Mouse (Mus musculus): Measurements from ENCODE around the gene Sbk2. TPM values are rescaled to one million over a fixed set of nuclear protein-coding genes. Genes with fewer than 3 reads are reported as not detected.

Gene Sbk2
- polyA plus RNA-seq, 1 experiment from 2014 or later, result not detected

DNA sequence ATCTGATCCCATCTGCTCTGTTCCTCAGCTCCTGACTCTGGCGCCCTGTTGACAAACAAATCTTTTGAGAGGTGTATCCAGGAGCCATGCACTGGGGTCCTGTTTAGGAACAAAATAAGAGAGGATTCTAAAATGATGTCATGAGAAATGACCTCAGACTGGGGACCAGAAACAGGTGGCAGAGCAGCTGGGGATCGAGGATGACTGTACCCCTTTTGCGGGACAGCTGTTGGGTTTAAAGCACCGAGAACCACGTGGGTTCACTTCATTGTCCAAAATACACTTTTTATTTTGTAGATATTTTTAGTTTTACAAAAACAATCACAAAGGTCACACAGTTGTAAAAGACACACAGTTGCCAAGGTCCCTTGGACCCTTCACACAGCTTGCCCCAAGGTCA lies 782 bp upstream of the Sbk2 start:
- no peak overlapping the region for H3K4me3 ChIP-seq (ENCODE audit: low read depth, low read length)
- 85% methylated on average over 5 of the region's 5 CpGs for WGBS
- no peak for ATAC-seq (ENCODE audit: insufficient read depth, low FRiP score, low TSS enrichment)
- H3K4me1 ChIP-seq (ENCODE audit: control insufficient read depth, insufficient read depth, low read length), result no peaks in the 10 kb centered on the region
- no peaks in the 10 kb centered on the region for H3K36me3 ChIP-seq (ENCODE audit: control insufficient read depth, insufficient read depth, low read length)
- H3K27me3 ChIP-seq (ENCODE audit: control insufficient read depth, insufficient read depth, low read length), result no peaks in the 10 kb centered on the region
- no peak for DNase-seq (ENCODE audit: low spot score)
- no peak overlapping the region for H3K9ac ChIP-seq (ENCODE audit: low read length)
- no peak overlapping the region for H3K27ac ChIP-seq (ENCODE audit: low read depth, low read length)
- no peaks in the 10 kb centered on the region for H3K9me3 ChIP-seq (ENCODE audit: control insufficient read depth, low read length)
- no peak overlapping the region for H3K4me2 ChIP-seq (ENCODE audit: low read depth)

DNA sequence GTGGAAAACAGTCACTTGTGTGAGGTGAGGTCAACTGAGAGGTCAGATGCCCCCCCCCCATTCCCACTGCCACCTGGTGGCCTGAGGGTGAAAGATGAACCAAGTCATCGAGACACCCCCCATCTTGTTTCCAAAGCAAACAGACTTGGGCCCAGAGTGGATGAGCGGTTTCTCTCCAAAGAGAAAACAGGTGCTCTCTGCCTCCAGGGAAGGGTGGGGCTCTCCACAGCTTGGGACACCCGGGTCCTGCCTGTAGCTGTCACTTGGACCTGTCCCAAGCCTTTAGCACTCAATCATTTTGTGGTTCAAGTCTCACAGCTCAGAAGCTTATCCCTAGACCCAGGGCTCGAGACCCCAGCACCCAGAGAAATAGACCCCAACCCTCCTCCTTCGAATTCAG lies 679 bp downstream of the Sbk2 start:
- no peak overlapping the region for H3K4me2 ChIP-seq (ENCODE audit: low read depth)
- no peaks in the 10 kb centered on the region for H3K27me3 ChIP-seq (ENCODE audit: control insufficient read depth, insufficient read depth, low read length)
- no peak for DNase-seq (ENCODE audit: low spot score)
- no peak overlapping the region for H3K27ac ChIP-seq (ENCODE audit: low read depth, low read length)
- H3K36me3 ChIP-seq (ENCODE audit: control insufficient read depth, insufficient read depth, low read length), result no peaks in the 10 kb centered on the region
- H3K9me3 ChIP-seq (ENCODE audit: control insufficient read depth, low read length), result no peaks in the 10 kb centered on the region
- H3K4me3 ChIP-seq (ENCODE audit: low read depth, low read length), result no peak overlapping the region
- H3K4me1 ChIP-seq (ENCODE audit: control insufficient read depth, insufficient read depth, low read length), result no peaks in the 10 kb centered on the region
- 77% methylated on average over 5 of the region's 5 CpGs for WGBS
- no peak for ATAC-seq (ENCODE audit: insufficient read depth, low FRiP score, low TSS enrichment)
- H3K9ac ChIP-seq (ENCODE audit: low read length), result no peak overlapping the region

DNA sequence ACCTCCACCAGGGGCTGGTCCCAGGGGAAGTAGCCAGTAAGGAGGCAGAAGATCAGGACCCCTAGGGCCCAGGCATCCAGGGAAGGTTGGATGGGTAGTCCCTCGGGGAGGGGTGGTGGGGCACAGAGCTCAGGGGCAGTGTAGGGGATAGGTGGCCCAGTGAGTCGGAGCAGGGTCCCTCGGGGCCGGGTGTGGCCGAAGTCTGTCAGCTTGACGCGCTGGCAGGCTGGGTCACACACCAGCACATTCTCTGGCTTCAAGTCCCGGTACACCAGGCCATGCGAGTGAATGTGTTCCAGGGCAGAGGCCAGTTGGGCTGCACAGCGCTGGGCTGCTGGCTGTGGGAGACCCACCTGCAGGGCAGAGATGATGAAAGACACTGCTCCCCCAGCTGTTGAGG lies 6.8 kb downstream of the Sbk2 start:
- DNase-seq (ENCODE audit: low spot score), result no peak
- no peak overlapping the region for H3K9ac ChIP-seq (ENCODE audit: low read length)

DNA sequence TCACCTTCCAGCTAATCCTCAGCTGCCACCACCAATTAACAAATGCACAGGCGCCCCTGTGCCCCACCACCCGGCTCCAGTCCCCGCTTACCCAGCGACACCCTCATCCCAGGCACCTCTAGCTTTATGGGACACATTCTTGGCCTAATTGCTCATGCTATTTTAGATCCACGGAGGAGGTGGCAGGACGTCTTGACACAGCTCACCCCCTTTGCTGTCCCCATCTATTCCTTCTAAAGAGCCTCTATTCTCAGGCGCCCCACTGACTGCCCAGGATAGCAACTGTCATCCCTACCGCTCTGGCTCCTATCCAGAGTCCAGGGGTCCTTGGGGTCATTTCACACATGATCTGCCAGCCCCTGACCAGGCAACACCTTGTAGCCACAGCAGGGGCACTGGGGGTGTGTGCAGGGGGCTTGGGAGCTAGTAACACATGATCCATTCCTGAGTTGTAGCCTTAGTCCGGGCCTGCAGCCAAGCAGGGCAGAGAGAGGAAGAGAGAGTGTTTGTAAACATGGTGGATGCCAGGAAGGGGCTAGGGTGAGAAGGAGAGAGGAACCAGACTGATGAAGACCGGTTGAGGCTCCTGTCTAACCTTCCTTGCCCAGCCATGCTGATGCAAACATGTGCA lies 10.3 kb downstream of the Sbk2 start:
- no peak for ATAC-seq (ENCODE audit: insufficient read depth, low FRiP score, low TSS enrichment)
- no peaks in the 10 kb centered on the region for H3K9me3 ChIP-seq (ENCODE audit: control insufficient read depth, low read length)
- WGBS, result 24% methylated on average over 10 of the region's 10 CpGs
- H3K4me1 ChIP-seq (ENCODE audit: control insufficient read depth, insufficient read depth, low read length), result no peaks in the 10 kb centered on the region
- no peaks in the 10 kb centered on the region for H3K27me3 ChIP-seq (ENCODE audit: control insufficient read depth, insufficient read depth, low read length)
- no peaks in the 10 kb centered on the region for H3K36me3 ChIP-seq (ENCODE audit: control insufficient read depth, insufficient read depth, low read length)
- H3K4me2 ChIP-seq (ENCODE audit: low read depth), result no peak overlapping the region
- H3K27ac ChIP-seq (ENCODE audit: low read depth, low read length), result no peak overlapping the region
- no peak for DNase-seq (ENCODE audit: low spot score)
- H3K4me3 ChIP-seq (ENCODE audit: low read depth, low read length), result no peak overlapping the region
- H3K9ac ChIP-seq (ENCODE audit: low read length), result no peak overlapping the region

More for the DNA sequence above, 6.8 kb downstream of the Sbk2 start:
- Histone ChIP-seq H3K36me3 (ENCODE audit: control insufficient read depth, insufficient read depth, low read length) (no peaks in the 10 kb centered on the region), H3K27me3 (ENCODE audit: control insufficient read depth, insufficient read depth, low read length) (no peaks in the 10 kb centered on the region), H3K4me3 (ENCODE audit: low read depth, low read length) (no peak overlapping the region), H3K9me3 (ENCODE audit: control insufficient read depth, low read length) (no peaks in the 10 kb centered on the region), H3K4me2 (ENCODE audit: low read depth) (no peak overlapping the region), H3K4me1 (ENCODE audit: control insufficient read depth, insufficient read depth, low read length) (no peaks in the 10 kb centered on the region), H3K27ac (ENCODE audit: low read depth, low read length) (no peak overlapping the region)
- WGBS, result 87% methylated on average over 10 of the region's 10 CpGs
- no peak for ATAC-seq (ENCODE audit: insufficient read depth, low FRiP score, low TSS enrichment)

DNA sequence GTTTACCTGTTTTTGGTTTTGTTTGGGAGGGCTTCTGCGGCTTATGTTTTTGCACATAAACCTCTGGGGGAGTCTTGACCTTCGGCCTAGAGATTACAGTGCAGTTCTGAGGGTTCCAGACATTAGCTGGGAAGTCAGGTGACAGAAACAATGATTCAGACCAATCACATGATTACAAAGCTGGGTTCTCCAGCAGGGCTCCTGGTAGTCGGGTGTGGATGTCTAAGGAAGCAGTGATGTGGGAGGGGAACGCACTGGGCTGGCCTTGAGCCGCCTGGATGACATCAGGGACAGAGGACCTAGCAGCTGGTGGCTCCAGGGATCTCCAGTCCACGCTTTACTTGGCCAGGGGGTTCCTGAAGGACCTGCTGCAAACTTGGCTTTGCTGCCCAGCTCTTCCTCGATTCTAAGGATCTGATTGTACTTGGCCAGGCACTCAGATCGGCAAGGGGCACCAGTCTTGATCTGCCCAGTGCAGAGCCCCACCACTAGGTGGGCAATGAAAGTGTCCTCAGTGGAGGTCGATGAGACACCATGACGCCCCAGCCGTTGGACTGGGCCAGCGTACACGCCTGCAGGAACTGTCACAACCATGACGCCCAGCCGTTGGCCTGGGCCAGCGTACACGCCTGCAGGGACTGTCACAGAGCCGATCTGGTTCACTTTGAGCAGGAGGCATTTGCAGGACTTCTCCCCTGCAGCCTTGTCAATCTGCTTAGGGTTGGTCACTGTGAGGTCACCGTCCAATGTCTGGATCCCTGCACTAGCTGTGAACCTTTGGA lies 13.5 kb downstream of the Sbk2 start:
- Histone ChIP-seq H3K36me3 (ENCODE audit: control insufficient read depth, insufficient read depth, low read length) (no peaks in the 10 kb centered on the region), H3K4me3 (ENCODE audit: low read depth, low read length) (no peak overlapping the region), H3K9me3 (ENCODE audit: control insufficient read depth, low read length) (no peaks in the 10 kb centered on the region), H3K27ac (ENCODE audit: low read depth, low read length) (no peak overlapping the region), H3K27me3 (ENCODE audit: control insufficient read depth, insufficient read depth, low read length) (no peaks in the 10 kb centered on the region), H3K4me2 (ENCODE audit: low read depth) (no peak overlapping the region), H3K9ac (ENCODE audit: low read length) (no peak overlapping the region), H3K4me1 (ENCODE audit: control insufficient read depth, insufficient read depth, low read length) (no peaks in the 10 kb centered on the region)
- no peak for DNase-seq (ENCODE audit: low spot score)
- ATAC-seq (ENCODE audit: insufficient read depth, low FRiP score, low TSS enrichment), result no peak
- WGBS, result 88% methylated on average over 19 of the region's 19 CpGs

DNA sequence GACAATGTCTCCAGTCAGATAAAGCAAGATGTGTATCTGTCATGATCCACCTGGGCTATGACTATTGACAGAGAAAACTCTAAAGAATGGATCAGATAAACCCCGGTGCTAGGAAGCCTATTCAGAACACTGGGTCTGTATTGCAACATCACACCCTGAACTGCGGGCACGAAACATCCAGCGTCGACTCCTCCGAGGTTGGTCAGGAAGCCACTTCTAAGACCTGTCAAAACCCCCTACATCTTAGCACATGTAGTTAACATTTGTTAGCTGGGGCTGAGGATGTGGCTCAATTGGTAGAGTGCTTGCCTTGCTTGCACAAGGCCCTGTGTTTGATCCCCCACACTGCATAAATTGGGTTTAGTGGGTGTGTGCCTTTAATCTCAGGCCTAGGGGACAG lies 15.8 kb downstream of the Sbk2 start:
- no peak overlapping the region for H3K4me3 ChIP-seq (ENCODE audit: low read depth, low read length)
- no peaks in the 10 kb centered on the region for H3K9me3 ChIP-seq (ENCODE audit: control insufficient read depth, low read length)
- DNase-seq (ENCODE audit: low spot score) (no peak), ATAC-seq (ENCODE audit: insufficient read depth, low FRiP score, low TSS enrichment) (no peak)
- no peak overlapping the region for H3K4me2 ChIP-seq (ENCODE audit: low read depth)
- H3K27ac ChIP-seq (ENCODE audit: low read depth, low read length), result no peak overlapping the region
- H3K27me3 ChIP-seq (ENCODE audit: control insufficient read depth, insufficient read depth, low read length), result no peaks in the 10 kb centered on the region
- H3K36me3 ChIP-seq (ENCODE audit: control insufficient read depth, insufficient read depth, low read length), result no peaks in the 10 kb centered on the region; the same call in 1 of the 2 replicates
- no peaks in the 10 kb centered on the region for H3K4me1 ChIP-seq (ENCODE audit: control insufficient read depth, insufficient read depth, low read length)
- no peak overlapping the region for H3K9ac ChIP-seq (ENCODE audit: low read length)
- 73% methylated on average over 6 of the region's 6 CpGs for WGBS

DNA sequence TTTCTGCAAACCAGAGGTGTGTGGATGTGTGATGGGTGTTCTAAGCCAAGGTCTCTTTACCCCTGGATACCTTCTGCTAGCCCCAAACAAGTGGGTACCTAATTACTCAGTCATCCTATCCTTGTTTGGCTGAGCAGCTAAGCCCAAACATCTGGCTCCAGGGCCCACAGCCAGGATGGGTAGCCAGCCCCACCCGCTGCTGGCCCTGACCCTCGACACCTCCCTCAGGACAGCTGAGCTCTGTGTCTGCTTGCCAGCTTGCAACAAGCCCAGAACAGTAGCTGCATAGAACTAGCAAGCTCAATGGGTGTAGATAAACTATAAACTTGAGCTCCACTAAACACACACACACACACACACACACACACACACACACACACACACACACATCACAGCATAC lies 16.4 kb downstream of the Sbk2 start:
- DNase-seq (ENCODE audit: low spot score), result no peak
- Histone ChIP-seq H3K4me1 (ENCODE audit: control insufficient read depth, insufficient read depth, low read length) (no peaks in the 10 kb centered on the region), H3K9me3 (ENCODE audit: control insufficient read depth, low read length) (no peaks in the 10 kb centered on the region), H3K27ac (ENCODE audit: low read depth, low read length) (no peak overlapping the region), H3K4me2 (ENCODE audit: low read depth) (no peak overlapping the region), H3K4me3 (ENCODE audit: low read depth, low read length) (no peak overlapping the region), H3K9ac (ENCODE audit: low read length) (no peak overlapping the region), H3K36me3 (ENCODE audit: control insufficient read depth, insufficient read depth, low read length) (no peaks in the 10 kb centered on the region; the same call in 1 of the 2 replicates), H3K27me3 (ENCODE audit: control insufficient read depth, insufficient read depth, low read length) (no peaks in the 10 kb centered on the region)
- 37% methylated on average over 2 of the region's 2 CpGs for WGBS
- ATAC-seq (ENCODE audit: insufficient read depth, low FRiP score, low TSS enrichment), result no peak

DNA sequence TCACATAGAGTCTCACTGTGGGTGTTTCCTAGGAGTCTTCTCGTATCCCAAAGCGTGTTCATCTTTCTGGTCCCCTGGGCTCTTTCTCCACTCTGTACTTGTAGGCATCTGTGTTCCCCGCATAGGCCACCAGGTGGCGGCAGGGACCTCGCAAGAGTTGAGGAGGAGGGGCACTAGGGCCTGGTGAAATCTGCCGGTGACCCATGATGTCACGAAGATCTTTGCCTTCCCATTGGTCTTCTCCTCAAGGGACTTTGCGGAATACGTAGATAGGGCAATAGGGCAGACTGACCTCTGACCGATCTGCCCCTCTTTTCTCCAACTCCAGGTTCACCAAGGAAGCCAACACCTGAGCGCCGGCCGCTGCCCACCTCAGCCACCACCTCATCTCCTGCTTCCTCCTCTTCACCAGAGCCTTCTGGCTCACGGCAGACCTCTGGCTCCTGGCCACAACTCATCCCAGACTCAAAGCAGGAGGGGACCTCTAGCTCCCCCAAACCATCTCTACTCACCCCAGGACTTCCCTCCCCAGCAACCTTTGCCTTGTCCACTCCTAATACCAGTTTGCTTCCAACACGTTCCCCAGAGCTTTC lies 20.9 kb downstream of the Sbk2 start:
- Histone ChIP-seq H3K4me2 (ENCODE audit: low read depth) (peak overlapping the region; percentile 27; the same call in 1 of the 2 replicates), H3K4me1 (ENCODE audit: control insufficient read depth, insufficient read depth, low read length) (no peaks in the 10 kb centered on the region), H3K36me3 (ENCODE audit: control insufficient read depth, insufficient read depth, low read length) (no peaks in the 10 kb centered on the region; the same call in 1 of the 2 replicates), H3K9ac (ENCODE audit: low read length) (no peak overlapping the region), H3K4me3 (ENCODE audit: low read depth, low read length) (no peak overlapping the region), H3K9me3 (ENCODE audit: control insufficient read depth, low read length) (no peaks in the 10 kb centered on the region), H3K27ac (ENCODE audit: low read depth, low read length) (no peak overlapping the region), H3K27me3 (ENCODE audit: control insufficient read depth, insufficient read depth, low read length) (no peaks in the 10 kb centered on the region)
- DNase-seq (ENCODE audit: low spot score) (peak; percentile 88), ATAC-seq (ENCODE audit: insufficient read depth, low FRiP score, low TSS enrichment) (peak; percentile 55; the same call in 1 of the 2 replicates)
- 24% methylated on average over 15 of the region's 15 CpGs for WGBS
